Mouse (Mus musculus) 3T3-L1 (cell line): ENCODE results near the gene Lingo1.

ENCODE experiments used
- DNase-seq: peaks from one replicate; pipeline ENCODE4 v3.0.0-alpha.2; 2015; ENCODE audit warnings: low read depth, low spot score

Lingo1 gene

GRCm38 (mm10) chr9:56681950-56682349, 114.3 kb downstream of the Lingo1 start:
- DNase-seq, result no peak

- DNase-seq, result no peak
Measured at GRCm38 (mm10) chr9:56678929-56679681, 117.2 kb downstream of the Lingo1 start.

GRCm38 (mm10) chr9:56675696-56676095, 120.6 kb downstream of the Lingo1 start:
- no peak for DNase-seq

GRCm38 (mm10) chr9:56669605-56670221, 126.6 kb downstream of the Lingo1 start:
- DNase-seq, result no peak

- DNase-seq, result peak; percentile 40
Measured at GRCm38 (mm10) chr9:56664136-56664535, 132.1 kb downstream of the Lingo1 start.

- no peak for DNase-seq
Measured at GRCm38 (mm10) chr9:56662946-56663345, 133.3 kb downstream of the Lingo1 start.

- DNase-seq, result no peak
Measured at GRCm38 (mm10) chr9:56662405-56662804, 133.9 kb downstream of the Lingo1 start.

GRCm38 (mm10) chr9:56661217-56661840, 134.9 kb downstream of the Lingo1 start:
- no peak for DNase-seq

- DNase-seq, result no peak
Measured at GRCm38 (mm10) chr9:56658580-56658979, 137.7 kb downstream of the Lingo1 start.

GRCm38 (mm10) chr9:56657996-56658398, 138.3 kb downstream of the Lingo1 start:
- no peak for DNase-seq

GRCm38 (mm10) chr9:56656766-56657542, 139.3 kb downstream of the Lingo1 start:
- no peak for DNase-seq

- no peak for DNase-seq
Measured at GRCm38 (mm10) chr9:56655167-56655566, 141.1 kb downstream of the Lingo1 start.

- no peak for DNase-seq
Measured at GRCm38 (mm10) chr9:56652551-56652950, 143.7 kb downstream of the Lingo1 start.

- DNase-seq, result peak; percentile 10
Measured at GRCm38 (mm10) chr9:56651586-56651985, 144.7 kb downstream of the Lingo1 start.

GRCm38 (mm10) chr9:56646227-56647025, 149.8 kb downstream of the Lingo1 start:
- DNase-seq, result no peak

- no peak for DNase-seq
Measured at GRCm38 (mm10) chr9:56643474-56643873, 152.8 kb downstream of the Lingo1 start.

- DNase-seq, result peak; percentile 29
Measured at GRCm38 (mm10) chr9:56638226-56638905, 157.9 kb downstream of the Lingo1 start.

- DNase-seq, result no peak
Measured at GRCm38 (mm10) chr9:56637403-56637857, 158.8 kb downstream of the Lingo1 start.

GRCm38 (mm10) chr9:56636766-56637402, 159.4 kb downstream of the Lingo1 start:
- DNase-seq, result no peak

- peak; percentile 56 for DNase-seq
Measured at GRCm38 (mm10) chr9:56636214-56636613, 160.1 kb downstream of the Lingo1 start.
